Mouse (Mus musculus): ENCODE measurements at regions not wholly inside any gene's neighbourhood (a gene's known extent, or its start where the extent isn't known, plus 50 kb on each side); places are given as distances from the start of the nearest gene placed in this dataset.

DNA sequence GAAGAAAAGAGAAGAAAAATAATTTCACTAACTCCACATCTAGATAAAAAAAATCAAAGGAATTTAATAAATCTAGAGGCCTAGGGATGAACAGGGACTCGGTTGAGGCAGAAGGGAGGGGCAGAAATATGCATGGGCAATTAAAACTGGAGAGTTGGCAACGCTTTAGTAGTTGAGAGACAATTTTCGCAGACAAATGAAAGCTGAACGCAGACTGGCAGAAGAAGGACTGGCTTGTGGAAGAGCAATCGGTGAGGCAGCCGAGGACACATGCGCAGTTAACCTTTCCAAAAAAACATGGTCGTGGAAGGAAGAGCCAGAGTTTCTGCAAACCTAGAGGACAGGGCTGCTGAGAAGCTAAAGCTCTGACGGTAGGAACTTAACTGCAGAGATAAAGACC is 82.1 kb upstream of the Cav2 start:
- H3K4me2 ChIP-seq, result no peak overlapping the region
- no peaks in the 10 kb centered on the region for H3K27me3 ChIP-seq (replicated peaks)
- no peak overlapping the region for H3K4me3 ChIP-seq (replicated peaks)
- no peak for ATAC-seq (ENCODE audit: insufficient read depth, low FRiP score, low read depth)
- no peaks in the 10 kb centered on the region for H3K9me3 ChIP-seq
- no peaks in the 10 kb centered on the region for H3K4me1 ChIP-seq
- no peaks in the 10 kb centered on the region for H3K36me3 ChIP-seq
- peak overlapping the region; percentile 31; the same call in 1 of the 2 replicates for H3K27ac ChIP-seq
- no peak overlapping the region for H3K9ac ChIP-seq
- WGBS, result 63% methylated on average over 9 of the region's 9 CpGs

DNA sequence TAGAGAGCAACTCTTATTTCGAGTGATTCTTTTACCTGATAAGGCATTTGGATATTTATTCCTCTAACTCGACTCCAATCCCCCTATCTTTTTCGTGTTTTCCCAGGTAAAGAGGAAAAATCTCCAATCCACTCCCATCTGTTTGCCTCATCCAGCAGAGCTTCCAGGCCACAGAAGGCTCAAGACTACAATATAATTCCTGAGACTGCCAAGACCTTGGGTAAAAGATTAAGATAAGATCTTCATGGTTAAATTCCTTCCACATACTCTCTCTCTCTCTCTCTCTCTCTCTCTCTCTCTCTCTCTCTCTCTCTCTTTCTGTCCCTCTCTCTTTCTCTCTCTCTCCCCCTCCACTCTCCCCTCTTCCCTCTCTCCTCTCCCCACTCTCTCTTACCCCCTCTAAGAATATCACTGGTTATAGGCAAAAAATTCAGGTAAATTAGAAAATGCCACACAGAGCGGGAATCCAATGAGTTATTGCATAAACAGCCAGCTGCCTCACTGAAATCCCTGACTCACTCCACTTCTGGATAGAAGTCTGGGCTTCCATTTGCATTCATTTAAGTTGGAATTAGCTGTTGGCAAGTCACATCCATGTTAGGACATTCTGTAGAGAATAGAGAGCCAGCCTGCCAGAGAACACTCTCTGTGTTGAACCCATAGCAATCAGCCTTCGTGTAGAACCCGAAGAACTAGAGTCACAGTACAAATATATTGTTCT is 78.9 kb upstream of the Cav2 start:
- ATAC-seq (ENCODE audit: insufficient read depth, low FRiP score, low read depth), result no peak
- no peaks in the 10 kb centered on the region for H3K27me3 ChIP-seq (replicated peaks)
- no peaks in the 10 kb centered on the region for H3K9me3 ChIP-seq
- H3K4me3 ChIP-seq (replicated peaks), result no peak overlapping the region
- H3K4me1 ChIP-seq, result no peaks in the 10 kb centered on the region
- WGBS, result 63% methylated on average over 6 of the region's 6 CpGs
- no peak overlapping the region for H3K9ac ChIP-seq
- H3K4me2 ChIP-seq, result no peak overlapping the region
- H3K27ac ChIP-seq, result no peak overlapping the region
- H3K36me3 ChIP-seq, result no peaks in the 10 kb centered on the region

DNA sequence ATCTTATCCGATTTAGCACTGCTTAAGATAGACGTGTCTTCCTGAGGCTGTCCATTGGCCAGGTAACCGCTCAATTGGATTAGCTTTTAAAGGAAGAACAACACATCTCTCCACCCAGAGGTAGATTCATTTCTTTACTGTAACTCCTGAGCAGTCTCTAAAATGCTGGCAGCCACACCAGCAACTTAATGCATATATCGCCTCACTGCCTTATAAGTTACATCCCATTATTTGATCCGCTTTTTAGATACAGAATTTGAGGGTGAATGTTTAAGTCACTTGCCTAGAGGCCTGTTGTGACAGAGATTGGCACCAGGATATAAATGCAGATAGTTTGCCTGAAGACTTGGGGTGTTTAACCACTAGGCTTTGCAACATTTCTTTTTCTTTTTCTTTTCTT is 77.7 kb upstream of the Cav2 start:
- Histone ChIP-seq H3K4me3 (replicated peaks) (no peak overlapping the region), H3K4me1 (no peaks in the 10 kb centered on the region), H3K9me3 (no peaks in the 10 kb centered on the region), H3K4me2 (no peak overlapping the region), H3K27me3 (replicated peaks) (no peaks in the 10 kb centered on the region), H3K27ac (no peak overlapping the region), H3K36me3 (no peaks in the 10 kb centered on the region), H3K9ac (no peak overlapping the region)
- ATAC-seq (ENCODE audit: insufficient read depth, low FRiP score, low read depth), result no peak
- WGBS, result 91% methylated on average over 5 of the region's 5 CpGs

DNA sequence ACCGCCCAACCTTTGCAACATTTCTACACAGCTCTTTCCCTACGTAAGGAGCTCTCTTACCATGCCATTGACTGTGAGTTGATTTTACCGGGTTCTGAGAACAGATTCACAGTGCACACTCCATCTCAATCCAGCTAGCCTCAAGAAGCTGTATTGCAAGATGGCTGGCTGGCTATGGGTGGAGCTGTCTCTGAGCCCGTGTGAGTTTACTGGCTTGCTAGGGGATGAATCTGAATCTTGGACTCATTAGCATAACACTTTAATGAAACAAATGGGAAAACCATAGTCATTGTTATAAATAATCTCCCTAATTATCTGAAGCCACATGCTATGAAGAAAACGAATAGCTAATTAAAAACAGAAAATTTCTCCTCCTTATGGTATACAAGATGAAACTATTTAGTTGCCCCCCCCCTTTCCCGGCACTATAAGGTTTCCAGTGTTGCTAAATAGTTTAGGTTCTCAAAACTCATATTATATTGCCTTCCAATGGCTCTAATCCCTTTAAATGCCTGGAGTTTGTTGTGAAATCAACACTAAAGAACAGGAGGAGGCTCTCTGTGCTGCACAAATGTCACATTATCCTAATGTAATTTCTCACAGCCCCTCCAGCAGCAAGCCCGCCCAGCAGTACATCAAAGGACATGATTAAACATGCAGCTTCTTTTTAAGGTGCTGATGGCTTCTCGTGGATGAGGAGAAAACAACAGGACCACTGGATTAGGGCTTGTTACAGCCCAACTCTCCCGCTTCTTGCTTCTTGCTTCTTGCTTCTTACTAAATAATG is 76.9 kb upstream of the Cav2 start:
- ATAC-seq (ENCODE audit: insufficient read depth, low FRiP score, low read depth), result no peak
- Histone ChIP-seq H3K36me3 (no peaks in the 10 kb centered on the region), H3K4me3 (replicated peaks) (no peak overlapping the region), H3K27ac (no peak overlapping the region), H3K4me2 (no peak overlapping the region), H3K9me3 (no peaks in the 10 kb centered on the region), H3K9ac (no peak overlapping the region), H3K27me3 (replicated peaks) (no peaks in the 10 kb centered on the region), H3K4me1 (no peaks in the 10 kb centered on the region)
- WGBS, result 80% methylated on average over 9 of the region's 9 CpGs

DNA sequence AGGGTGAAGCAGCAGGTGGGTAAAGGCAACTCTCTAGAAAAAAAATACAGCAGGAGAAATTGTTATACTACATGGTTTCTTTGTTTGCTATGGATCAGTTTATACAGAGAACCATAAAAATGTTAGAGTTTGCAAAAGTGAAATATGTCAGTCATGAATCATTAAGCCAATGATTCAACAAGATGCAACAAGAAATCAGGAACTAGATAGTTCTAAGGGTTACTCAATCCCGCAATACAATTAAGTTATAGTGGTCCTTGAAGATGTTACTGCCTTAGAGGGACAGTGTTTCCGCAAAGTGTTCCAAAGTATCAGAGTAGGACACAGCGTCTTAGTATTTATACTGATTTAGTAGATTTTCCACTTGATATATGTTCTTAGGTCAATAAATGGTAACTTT is 74.1 kb upstream of the Cav2 start:
- H3K9me3 ChIP-seq, result no peaks in the 10 kb centered on the region
- H3K4me2 ChIP-seq, result no peak overlapping the region
- H3K27ac ChIP-seq, result no peak overlapping the region
- H3K27me3 ChIP-seq (replicated peaks), result no peaks in the 10 kb centered on the region
- no peak overlapping the region for H3K9ac ChIP-seq
- no peaks in the 10 kb centered on the region for H3K36me3 ChIP-seq
- no peaks in the 10 kb centered on the region for H3K4me1 ChIP-seq
- 96% methylated on average over 3 of the region's 3 CpGs for WGBS
- no peak for ATAC-seq (ENCODE audit: insufficient read depth, low FRiP score, low read depth)
- no peak overlapping the region for H3K4me3 ChIP-seq (replicated peaks)

DNA sequence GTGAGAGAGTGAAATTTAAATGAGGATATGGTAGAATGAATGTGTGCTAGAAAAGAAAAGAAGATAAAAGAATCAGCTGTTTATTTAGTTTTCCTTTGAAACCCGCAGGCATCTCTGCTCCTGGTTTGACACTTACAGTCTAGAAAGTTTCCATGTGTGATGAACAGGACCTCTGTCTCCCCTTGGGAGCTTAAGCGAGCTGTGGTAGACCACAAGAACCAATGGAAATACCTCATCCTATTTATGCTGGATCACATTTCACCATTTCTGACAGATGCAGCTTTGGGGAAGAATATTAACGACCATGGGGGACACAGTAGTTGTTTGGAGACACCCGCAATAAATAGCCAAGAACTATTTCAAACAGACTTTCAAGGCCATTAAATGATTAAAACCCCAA is 71.2 kb upstream of the Cav2 start:
- Histone ChIP-seq H3K27ac (no peak overlapping the region), H3K9ac (no peak overlapping the region), H3K4me3 (replicated peaks) (no peak overlapping the region), H3K4me2 (no peak overlapping the region), H3K9me3 (no peaks in the 10 kb centered on the region), H3K27me3 (replicated peaks) (no peaks in the 10 kb centered on the region), H3K36me3 (no peaks in the 10 kb centered on the region), H3K4me1 (no peaks in the 10 kb centered on the region)
- 55% methylated on average over 4 of the region's 4 CpGs for WGBS
- ATAC-seq (ENCODE audit: insufficient read depth, low FRiP score, low read depth), result no peak

DNA sequence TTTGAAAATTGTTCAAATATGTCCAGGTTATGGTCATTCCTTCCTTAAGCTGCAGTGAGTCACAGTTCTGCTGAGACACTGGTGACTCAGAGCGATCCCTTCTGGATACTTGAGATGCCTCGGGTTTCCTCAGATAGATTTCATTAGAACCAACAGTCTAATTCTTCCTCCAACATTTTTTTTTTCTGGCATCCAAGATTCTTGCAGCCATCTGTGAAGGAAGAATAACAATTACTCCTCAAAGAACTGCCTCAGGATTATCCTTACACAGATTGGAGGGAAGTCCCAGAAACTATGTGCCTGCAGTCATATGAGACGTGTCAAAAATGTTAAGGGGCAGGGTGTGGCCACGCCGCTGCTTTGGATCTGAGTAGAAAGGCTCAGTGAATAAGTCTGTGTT is 69.6 kb upstream of the Cav2 start:
- Histone ChIP-seq H3K9me3 (no peaks in the 10 kb centered on the region), H3K4me1 (no peaks in the 10 kb centered on the region), H3K27ac (no peak overlapping the region), H3K4me3 (replicated peaks) (no peak overlapping the region), H3K9ac (no peak overlapping the region), H3K36me3 (no peaks in the 10 kb centered on the region), H3K27me3 (replicated peaks) (no peaks in the 10 kb centered on the region), H3K4me2 (no peak overlapping the region)
- WGBS, result 50% methylated on average over 5 of the region's 5 CpGs
- ATAC-seq (ENCODE audit: insufficient read depth, low FRiP score, low read depth), result no peak

DNA sequence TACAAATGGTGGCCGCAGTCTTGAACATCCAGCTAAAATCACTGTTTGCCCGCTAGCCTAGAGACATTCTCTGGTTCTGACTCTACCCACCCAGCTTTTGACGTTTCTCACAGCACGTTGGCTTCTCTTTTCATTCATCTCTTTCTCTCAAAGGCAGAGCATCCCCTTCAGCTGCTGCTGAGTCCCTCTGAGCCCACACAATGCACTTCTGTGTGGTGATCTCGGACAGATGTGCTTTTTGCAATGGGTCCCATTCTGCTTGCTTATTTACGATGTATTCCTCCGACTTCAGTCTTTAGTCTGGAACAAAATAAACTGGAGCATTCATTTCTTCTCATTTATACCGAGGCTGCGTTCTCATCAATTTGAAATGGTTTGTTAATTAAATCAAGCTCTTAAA is 66.2 kb upstream of the Cav2 start:
- ATAC-seq (ENCODE audit: insufficient read depth, low FRiP score, low read depth), result no peak
- no peaks in the 10 kb centered on the region for H3K27me3 ChIP-seq (replicated peaks)
- H3K4me2 ChIP-seq, result no peak overlapping the region
- WGBS, result 78% methylated on average over 9 of the region's 9 CpGs
- H3K4me1 ChIP-seq, result no peaks in the 10 kb centered on the region
- H3K9ac ChIP-seq, result no peak overlapping the region
- no peak overlapping the region for H3K27ac ChIP-seq
- no peak overlapping the region for H3K4me3 ChIP-seq (replicated peaks)
- no peaks in the 10 kb centered on the region for H3K9me3 ChIP-seq
- no peaks in the 10 kb centered on the region for H3K36me3 ChIP-seq

DNA sequence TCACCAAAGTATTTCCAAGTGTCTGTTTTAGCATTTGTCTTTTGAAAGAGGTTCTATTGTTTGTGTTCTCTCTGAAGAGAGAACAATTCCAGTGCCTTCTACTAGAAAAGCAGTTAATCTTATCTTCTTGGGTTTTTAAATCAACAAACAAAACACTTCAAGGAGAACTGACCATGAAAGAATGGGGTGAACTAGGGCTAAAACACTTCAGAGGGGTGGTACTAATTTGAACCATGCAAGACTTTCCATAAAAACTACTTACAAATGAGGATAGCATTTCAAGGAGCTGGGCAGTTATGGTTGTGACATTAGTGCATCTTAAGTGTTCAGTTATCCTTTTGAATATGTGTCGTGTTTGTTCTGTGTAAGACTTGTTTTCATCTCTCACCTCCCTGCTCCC is 64.5 kb upstream of the Cav2 start:
- no peak overlapping the region for H3K4me2 ChIP-seq
- no peaks in the 10 kb centered on the region for H3K4me1 ChIP-seq
- H3K9ac ChIP-seq, result no peak overlapping the region
- no peaks in the 10 kb centered on the region for H3K36me3 ChIP-seq
- 76% methylated on average over 1 of the region's 1 CpGs for WGBS
- H3K27ac ChIP-seq, result no peak overlapping the region
- ATAC-seq (ENCODE audit: insufficient read depth, low FRiP score, low read depth), result no peak
- no peaks in the 10 kb centered on the region for H3K27me3 ChIP-seq (replicated peaks)
- H3K4me3 ChIP-seq (replicated peaks), result no peak overlapping the region
- H3K9me3 ChIP-seq, result no peaks in the 10 kb centered on the region

DNA sequence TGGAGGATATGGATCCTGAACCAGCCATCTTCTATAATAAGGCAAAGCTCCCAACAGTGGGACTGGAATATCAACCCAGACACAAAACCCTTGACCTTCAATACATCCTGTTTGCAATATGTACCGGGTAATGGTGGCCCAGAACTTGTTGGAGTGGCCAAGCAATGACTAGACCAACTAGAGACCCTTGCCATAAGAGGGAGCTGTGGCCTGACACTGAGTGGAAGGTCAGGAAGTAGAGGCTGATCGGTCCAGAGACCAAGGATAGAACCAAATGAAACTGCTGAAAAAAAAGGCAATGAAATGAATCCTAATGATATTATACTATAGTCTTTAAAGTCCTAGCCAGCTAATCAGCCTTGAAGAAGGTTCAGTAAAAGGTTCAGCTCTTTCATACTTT is 57.2 kb upstream of the Cav2 start:
- Histone ChIP-seq H3K4me1 (no peaks in the 10 kb centered on the region), H3K27ac (no peak overlapping the region), H3K4me2 (no peak overlapping the region), H3K9me3 (no peaks in the 10 kb centered on the region), H3K36me3 (no peaks in the 10 kb centered on the region), H3K27me3 (replicated peaks) (no peaks in the 10 kb centered on the region), H3K4me3 (replicated peaks) (no peak overlapping the region), H3K9ac (no peak overlapping the region)
- WGBS, result 78% methylated on average over 2 of the region's 2 CpGs
- ATAC-seq (ENCODE audit: insufficient read depth, low FRiP score, low read depth), result no peak

DNA sequence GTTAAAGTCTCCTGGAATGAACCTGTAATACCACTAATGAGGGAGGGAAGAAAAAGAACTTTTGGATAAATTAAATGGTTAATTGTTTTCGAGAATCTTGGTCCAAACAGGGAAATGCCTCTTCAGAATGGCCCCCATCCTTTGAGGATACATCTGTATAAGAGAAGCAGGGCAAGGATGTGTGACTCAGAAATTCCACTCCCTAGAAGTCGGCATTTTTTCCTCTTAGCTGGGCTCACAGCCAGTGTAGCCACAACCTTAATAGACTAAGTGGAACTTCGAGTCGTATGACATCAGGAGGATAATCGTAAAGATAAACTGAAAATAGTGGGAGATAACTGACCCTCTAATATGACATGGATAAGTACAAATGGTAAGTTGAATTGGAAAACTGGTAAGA is 56.1 kb upstream of the Cav2 start:
- Histone ChIP-seq H3K27me3 (replicated peaks) (no peaks in the 10 kb centered on the region), H3K9ac (no peak overlapping the region), H3K36me3 (no peaks in the 10 kb centered on the region), H3K4me3 (replicated peaks) (no peak overlapping the region), H3K9me3 (no peaks in the 10 kb centered on the region), H3K4me2 (no peak overlapping the region), H3K27ac (no peak overlapping the region), H3K4me1 (no peaks in the 10 kb centered on the region)
- 49% methylated on average over 5 of the region's 5 CpGs for WGBS
- ATAC-seq (ENCODE audit: insufficient read depth, low FRiP score, low read depth), result no peak

DNA sequence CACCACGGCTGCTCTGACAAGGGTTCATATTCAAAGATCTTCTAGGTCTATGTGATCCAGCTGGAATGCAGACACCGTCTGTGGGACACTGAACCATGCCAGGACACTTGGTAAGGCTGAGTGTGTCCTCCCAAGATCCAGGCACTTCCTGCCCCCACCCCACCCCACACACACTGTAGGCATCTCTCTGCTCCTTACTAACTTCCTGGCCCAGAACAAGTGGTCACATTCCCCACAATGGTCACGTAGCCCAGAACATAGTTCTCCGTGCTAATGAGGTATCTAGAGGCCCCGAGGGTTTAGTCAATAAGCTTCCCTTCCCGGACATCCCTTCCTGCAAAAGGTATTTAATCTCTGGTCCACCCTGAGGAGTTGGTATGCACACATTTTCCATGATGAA is 54.5 kb upstream of the Cav2 start:
- no peak for ATAC-seq (ENCODE audit: insufficient read depth, low FRiP score, low read depth)

More for the DNA sequence above, 54.5 kb upstream of the Cav2 start:
- WGBS, result 73% methylated on average over 6 of the region's 6 CpGs
- no peak overlapping the region for H3K9ac ChIP-seq
- no peak overlapping the region for H3K27ac ChIP-seq
- no peaks in the 10 kb centered on the region for H3K36me3 ChIP-seq
- H3K4me1 ChIP-seq, result no peaks in the 10 kb centered on the region
- H3K27me3 ChIP-seq (replicated peaks), result no peaks in the 10 kb centered on the region
- H3K9me3 ChIP-seq, result no peaks in the 10 kb centered on the region
- H3K4me2 ChIP-seq, result no peak overlapping the region
- no peak overlapping the region for H3K4me3 ChIP-seq (replicated peaks)

Measured in stomach, embryonic 15.5 days (tissue).